Mouse (Mus musculus) 3134 (cell line): ENCODE measurements at regions not wholly inside any gene's neighbourhood (a gene's known extent, or its start where the extent isn't known, plus 50 kb on each side); places are given as distances from the start of the nearest gene placed in this dataset.
A peak's percentile ranks its signal among the peaks of the same experiment; 100 is the strongest.
"Not testable (repeated sequence)": the region's sequence is repeated elsewhere in the genome, so short reads cannot be mapped to it uniquely, and the experiment has no call there.

Experiments used
- DNase-seq: peaks from one replicate; pipeline ENCODE4 v3.0.0-alpha.2; 2011; ENCODE audit warnings: low spot score; ENCODE audit not compliant: insufficient read length; ENCODE audit errors: extremely low read depth

DNA sequence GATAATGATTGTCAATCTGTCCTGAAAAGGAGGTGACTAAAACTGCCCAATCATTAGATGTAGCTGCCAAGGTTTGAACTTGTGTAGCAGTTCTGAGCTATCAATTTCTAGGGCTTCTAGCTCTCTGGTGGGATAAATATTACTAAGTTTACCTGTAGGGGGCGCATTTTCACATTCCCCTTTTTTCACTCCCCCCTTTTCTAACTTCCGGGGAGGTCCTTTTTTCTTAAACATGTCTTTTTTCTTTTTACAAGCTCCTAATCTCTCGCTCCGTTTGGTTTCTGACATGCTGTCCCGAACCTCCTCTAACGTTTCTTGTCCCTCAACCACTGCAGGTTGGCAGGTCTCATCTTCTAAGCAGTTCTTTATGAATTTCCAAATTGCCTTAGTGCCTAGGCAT lies 2129.0 kb downstream of the Cntnap5b start:
- not testable (repeated sequence) for DNase-seq

DNA sequence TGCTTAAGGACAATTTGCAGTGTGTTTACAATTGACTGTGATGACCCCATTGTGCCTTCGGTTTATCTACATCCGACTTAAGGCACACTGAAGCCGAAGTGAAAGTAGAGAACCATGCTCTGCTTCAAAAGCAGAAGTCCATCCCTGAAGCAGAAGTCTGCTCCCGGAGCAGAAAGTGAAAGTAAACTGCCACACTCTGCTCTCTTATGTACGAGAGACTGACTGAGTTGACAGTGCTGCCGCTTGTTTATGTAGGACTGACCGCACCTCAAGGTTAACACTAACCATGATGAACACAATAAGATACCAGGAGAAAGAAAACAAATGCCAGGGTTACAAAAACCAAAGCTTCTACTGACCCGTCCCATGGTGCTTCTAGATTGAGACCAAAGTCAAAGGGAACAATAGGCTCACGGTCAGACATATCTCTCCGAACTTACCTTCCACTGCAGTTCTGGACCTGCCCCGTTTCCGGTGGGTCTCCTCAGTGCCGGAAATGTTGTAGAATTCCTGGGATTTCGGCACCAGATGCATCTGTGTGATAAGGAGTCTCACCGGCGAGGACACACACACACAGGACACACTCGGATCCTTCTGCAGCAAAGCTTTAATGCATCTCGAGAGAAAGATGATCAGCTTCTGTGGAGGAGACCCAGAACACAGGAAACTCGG lies 2129.7 kb downstream of the Cntnap5b start:
- DNase-seq: peak; percentile 18

DNA sequence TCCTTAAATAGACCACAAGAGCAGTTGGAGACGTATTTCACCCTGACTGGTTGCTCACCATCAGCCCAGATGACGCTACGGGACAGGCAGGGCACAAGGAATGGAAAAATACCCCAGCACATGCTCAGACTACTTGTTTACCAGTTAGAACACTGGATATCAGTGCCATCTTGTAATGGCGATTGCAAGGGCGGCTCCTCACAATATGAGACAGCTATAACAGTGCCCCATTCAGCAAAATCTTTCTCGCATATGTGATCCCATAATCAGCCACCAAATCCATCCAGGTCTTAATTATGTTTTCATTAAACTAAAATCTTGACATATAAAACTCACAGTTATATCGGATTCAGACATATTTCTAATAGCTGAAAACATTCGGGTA lies 2130.3 kb downstream of the Cntnap5b start:
- not testable (repeated sequence) for DNase-seq

DNA sequence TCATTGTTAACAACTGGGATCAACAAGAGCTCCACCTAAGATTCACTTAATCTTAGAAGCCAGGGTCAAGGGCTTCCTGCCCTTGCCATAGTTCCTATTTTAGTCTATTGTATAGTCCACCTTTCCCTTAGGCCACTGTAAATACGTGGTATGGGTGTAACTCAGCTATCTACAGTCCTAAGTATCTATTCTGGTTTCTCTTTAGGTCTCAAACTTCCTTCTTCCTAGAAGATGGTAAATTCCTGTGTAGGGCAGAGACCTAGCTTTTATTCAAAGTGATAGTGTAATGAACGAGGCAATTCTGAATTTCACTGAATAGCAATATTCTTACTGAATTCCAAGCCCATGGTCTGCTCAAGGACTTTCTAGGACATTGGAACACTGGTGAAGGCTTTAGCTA lies 2144.4 kb downstream of the Cntnap5b start:
- DNase-seq: not testable (repeated sequence)

DNA sequence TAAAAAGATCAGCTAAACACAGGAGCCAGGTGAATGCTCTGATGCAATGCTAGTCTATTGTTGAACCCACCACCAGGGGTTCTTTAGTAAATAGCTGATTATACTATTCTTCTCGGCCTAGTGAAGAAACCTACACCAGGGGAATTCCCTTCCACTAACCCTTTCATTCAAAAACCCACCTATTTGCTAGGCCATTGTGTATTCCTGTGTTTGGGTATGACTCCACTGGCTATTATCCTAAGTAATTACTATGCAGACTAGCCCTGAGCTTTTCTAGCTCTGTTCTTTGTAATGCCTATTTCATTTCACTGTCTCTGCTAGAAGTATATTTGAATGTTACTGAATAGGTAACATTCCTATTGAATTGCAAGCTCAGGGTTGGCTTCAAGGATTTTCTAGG lies 2146.3 kb downstream of the Cntnap5b start:
- no peak for DNase-seq

DNA sequence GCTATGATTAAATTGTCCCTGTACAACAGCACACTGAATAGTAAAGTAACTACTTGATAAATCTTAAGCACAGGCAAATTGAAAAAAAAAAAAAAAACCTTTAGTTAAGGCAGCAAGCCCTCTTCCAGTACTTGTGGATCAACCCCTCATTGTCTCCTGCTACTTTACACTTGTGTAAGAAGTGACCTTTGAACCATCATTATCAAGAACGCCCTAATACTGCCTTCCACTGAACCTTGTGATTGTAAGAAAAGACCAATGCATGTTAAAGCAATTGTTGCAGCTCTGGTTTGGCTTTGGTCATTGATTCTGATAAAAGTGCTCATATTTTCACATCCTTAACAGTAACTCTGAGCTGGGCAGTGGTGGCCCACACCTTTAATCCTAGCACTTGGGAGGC lies 2168.5 kb downstream of the Cntnap5b start:
- DNase-seq: no peak
